Mouse (Mus musculus) cerebellum, adult 18-20 months (tissue): Measurements from ENCODE around the gene Ccnyl1.
A peak's percentile ranks its signal among the peaks of the same experiment; 100 is the strongest.
"Not testable (repeated sequence)": the region's sequence is repeated elsewhere in the genome, so short reads cannot be mapped to it uniquely, and the experiment has no call there.

Source experiments
- DNase-seq, 2 experiments: peaks; one replicate each; pipeline ENCODE4 v3.0.0; 2021

Gene Ccnyl1

DNA sequence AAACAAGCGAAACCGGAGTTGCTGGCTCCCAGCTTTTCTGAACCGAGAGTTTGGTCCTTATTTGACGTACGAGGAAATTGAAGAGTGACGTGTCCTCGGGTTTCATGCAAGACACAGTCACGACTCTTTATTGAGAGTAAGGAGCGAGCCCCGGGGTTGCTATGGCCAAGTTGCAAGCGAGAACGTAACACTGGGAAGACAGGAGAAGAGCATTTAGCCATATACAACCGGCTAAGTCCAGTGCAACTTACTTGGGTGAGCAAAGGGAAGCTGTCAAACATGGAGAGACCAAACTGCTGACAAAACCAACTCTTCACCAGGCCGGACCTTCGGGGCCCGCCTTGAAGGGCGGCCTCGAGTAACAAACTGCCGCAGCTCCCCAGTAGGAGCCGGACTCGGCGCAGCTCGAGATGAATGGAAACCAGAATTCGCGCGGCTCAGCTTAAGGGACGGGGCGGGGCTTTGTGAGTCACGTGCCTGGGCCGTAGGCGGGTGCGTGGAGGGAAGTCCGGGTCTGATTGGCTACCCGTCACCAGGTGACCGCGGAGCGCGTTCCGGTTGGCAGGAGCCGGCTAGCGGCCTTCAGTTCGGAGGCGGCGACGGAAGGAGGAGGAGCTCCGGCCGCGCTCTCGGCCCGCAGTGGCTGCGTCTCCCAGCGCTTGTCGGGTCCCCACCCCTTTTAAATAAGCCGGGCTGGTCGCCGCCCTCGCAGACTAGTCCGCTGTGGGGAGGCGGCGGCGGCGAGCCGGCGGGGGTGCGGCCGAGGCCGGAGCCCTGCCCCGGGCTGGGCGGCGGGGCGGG lies at the start of gene Ccnyl1:
Gene Ccnyl1, plus strand, starts transcription at position 243 of the 801 bp plus-strand sequence.
- peak; percentile 97 to 98 for DNase-seq

DNA sequence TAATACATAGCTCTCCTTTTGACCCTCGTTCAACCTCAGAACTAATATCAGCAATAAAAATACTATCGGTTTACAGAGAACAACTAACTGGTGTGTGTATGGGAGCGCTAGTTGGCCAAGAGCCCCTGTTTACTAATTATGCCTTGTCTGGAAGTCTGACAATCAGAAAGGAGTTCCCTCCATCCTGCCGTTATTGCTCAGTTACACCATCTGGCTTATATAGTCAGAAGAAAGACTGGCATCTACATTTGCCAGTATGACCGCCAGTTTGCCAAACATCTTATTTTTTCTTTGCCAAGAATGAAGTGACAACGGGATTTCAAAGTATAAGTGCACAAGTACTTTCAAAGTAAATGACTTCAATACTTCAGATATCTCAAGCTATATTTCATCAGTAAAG lies 49.2 kb upstream of the Ccnyl1 start:
- no peak for DNase-seq

DNA sequence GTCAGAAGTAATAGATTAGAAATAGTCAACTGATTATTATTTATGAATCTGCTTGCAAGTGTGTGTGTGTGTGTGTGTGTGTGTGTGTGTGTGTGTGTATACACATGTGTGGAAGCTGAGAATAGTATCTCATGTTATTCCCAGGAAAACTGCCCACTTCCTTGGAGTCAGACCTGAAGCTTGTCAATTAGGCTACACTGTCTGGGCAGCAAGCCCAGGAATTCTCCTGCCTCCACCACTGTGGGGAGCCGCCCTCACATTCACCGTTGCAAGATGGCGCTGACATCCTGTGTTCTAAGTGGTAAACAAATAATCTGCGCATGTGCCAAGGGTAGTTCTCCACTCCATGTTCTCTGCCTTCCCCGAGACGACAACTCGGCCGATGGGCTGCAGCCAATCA lies 47.7 kb upstream of the Ccnyl1 start:
- not testable (repeated sequence) for DNase-seq

DNA sequence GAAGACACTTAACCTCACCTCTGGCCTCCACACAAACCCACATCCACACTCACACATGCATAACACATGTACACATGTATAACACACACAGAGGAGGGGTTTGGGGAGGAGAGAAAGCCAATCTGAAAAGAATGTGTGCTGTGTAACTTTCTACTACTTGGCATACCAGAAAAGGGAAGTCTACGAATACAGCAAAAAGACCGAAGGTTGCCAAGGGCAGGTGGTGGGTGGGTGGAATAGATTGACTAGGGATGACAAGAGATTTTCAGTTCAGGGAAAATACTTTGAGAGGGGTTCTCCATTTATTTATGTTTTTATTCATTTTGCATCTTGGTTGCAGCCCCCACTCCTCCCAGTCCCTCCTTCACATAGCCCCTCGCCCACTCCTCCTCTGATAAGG lies 45.7 kb upstream of the Ccnyl1 start:
- no peak for DNase-seq

DNA sequence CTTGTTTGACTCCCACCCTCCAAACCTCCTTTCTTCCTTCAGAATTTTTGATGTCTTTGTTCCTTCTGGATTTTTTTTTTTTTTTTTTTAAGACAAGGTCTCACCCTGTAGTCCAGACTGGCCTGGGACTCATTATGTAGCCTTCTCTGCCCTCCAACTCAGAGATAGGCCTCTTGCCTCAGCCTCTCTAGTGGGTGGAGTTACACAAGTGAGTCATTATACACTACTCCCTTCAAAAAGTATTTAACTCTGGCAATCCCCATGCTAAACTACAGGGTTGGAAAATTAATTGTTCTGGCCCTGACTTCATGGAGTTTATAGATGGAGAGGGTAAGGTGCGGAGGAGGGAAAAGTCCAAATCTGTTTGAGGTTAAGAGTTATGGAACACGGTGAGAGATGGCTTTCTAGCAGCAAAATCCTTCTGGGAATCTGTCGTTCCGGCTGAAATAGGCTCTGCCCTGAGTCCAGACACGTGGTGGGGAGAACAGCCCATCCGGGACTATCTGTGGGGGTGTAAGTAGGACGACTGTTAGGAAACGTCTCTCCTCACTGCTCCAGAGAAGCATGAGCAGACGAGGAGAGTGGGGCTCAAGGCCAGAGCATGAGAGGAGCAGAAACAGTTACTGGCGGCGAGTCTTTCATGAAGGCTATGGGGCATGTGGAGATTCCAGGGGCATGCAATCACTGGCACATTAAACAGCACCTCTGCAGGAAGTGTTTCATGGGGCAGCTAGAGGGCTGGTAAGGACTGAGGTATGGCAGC lies 40.7 kb upstream of the Ccnyl1 start:
- DNase-seq, result no peak

DNA sequence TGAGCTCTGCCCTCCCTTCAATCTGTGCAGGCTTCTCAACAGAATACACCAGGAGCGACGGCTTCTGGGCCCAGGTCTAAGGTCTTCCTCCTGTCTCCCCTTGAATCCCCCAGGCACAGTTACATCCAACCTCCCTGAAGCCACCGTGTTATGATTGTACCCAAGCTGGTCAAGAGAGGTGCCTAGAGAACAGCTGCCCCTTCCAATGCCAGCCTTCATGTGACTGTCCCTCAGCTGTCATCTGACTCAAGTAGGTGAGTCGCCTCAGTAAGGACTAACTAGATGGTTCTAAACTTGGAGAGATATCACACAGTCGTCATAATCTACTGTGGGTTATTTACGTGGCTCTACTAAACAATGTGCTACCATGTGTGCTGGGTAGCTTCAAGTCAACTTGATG lies 36.6 kb upstream of the Ccnyl1 start:
- no peak for DNase-seq

DNA sequence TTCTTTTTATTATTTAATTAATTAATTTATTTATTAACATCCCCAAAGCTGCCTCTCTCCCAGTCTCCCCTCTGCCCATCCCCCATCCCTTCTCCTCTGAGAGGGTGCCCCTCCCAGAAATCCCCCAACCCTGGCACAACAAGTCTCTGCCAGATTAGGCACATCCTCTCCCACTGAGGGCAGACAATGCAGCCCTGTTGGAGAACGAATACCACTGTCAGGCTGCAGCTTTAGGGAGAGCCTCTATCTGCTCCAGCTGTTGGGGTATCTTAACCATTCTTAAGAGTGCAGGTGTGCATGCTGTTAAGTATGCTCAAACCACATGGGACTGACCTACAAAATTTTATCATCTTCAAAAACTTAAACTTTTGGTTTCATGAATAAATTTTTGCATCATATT lies 34.8 kb upstream of the Ccnyl1 start:
- no peak for DNase-seq

DNA sequence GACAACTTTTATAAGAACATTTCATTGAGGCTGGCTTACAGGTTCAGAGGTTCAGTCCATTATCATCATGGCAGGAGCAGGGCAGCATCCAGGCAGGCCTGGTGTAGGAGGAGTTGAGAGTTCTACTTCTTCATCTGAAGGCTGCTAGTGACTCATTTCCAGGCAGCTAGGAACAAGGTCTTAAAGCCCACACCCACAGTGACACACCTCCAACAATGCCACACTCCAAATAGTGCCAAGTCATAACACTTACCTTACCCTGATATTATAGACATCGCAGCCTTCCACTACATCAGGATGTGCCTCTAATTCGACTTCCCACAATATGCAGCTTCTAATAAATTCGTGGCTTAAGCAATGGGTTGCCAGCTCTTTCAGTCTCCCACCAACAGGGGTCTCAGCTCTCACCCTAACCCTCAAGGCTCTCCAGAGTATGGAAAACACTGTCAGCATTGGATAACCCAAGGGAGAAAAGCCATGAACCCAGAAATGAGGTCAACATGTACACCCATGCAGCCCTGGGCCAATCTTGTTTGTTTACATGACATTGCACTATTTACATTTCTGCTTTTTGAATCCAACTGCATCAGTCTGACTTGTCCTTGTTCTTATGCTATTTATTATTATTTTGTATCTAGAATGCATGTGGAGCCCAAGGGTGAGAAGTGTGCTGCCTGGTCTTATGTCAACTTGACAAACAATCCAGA lies 33.7 kb upstream of the Ccnyl1 start:
- no peak for DNase-seq

DNA sequence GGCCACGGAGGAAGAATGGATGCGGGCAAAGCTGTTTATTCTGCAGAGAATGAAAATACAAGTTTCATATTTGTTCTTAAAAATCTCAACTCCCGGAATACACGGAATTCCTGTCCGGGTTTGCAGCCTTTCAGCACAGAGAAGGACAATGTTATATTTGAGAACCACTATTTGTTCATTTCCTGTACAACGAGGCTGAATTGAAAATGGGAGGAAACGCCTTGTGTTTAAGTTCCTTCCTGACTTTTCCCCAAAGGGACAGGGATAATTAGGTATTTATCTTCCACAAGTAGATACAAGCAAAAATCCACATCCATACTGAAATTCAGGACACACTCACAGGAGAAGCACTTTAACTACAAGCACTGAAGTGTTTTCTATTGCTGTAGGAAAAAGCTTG lies 31.4 kb upstream of the Ccnyl1 start:
- DNase-seq, result no peak

DNA sequence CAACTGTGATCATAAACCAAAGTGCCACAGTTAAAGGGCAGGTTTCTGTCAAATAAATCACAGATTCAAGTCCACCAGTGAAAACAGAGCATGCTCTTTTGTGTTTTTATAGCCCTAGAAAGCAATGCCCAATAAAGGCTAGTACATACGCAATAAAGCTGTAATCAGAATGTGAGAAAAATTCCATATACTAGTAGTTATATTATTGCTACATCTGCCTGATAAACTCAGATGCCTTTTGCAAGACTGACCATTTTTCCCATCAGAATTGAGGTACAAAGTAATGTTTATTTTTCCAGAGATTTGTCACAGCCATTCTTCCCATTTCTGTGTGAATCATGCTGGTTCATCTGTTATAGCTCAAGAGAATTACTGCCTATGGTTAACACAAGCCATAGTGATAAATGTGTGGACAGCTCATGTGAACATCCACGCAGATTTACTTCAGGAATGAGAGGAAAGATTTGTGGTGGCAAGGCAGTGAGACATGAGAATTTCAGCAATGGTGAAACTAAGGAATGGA lies 23.1 kb upstream of the Ccnyl1 start:
- DNase-seq, result no peak

DNA sequence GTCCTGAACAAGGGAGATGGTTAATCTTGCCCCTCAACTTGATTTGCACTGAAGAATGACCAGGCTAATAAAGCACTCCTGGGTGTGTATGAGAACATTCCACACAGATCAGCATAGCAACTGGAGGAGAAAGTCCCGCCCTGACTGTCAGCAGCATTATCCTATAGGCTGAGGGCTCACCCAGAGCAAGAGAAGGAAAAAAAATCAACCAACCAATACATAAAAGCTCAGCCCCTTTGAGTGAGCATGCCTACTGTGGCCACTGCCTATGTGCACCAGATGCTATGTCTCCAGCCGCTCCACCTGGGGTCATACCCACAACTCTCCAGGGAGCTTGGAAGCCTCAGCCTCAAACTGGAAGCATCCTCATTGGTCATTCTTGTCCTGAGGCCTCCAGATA lies 20.8 kb upstream of the Ccnyl1 start:
- no peak for DNase-seq

DNA sequence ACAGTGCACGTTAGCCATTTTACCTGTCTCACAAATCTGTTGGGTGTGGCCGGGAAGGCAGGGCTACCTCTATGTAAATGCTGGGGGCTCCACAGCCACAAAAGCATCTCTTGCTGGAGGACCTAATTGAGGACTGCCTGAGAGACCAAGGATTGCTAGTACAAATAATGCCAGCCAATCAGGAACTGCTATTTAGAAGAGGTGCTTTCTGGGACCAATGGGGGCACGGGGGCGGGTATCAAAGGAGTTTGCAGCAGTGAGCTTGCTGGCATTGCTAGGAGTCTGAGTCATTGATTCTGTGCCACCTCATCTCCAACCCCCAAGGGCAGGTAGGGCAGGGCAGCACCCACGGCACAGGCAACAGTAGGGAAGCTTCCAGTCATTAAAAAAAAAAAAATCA lies 16.3 kb upstream of the Ccnyl1 start:
- DNase-seq, result no peak

DNA sequence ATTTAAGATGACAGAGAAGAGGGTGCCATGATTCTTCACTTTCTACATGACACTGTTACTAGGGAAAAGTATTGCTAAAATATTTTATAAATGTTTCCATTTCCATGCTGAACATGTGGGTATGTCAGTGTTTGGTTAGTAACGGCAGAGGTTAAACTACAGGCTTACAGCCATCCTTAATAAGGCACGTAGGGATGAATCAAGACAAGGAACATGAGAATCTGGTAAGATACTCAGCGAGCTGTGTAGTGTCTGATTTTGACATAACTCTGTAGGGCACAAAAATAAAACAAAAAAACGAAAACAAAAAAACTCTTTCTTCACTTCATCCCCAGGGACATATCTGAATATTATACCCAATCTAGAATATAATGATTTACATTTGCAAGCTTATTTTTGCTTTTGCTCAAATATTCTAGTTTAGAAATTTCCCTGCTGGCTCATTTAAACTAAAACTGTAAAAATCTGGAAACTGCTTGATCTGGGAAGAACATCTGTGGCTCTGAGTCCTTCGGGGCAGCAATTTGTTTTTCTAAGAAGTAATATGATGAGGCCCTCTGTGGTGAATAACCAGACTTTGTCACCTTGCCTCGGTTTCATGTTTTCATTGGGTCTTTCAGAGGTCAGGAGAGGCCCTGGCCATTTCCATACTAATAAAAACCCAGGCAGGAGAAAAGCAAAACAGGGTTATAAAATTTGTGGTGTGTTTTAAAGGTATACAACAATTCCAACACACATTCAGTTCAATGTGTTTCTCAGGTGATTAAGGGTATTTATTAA lies 14.0 kb upstream of the Ccnyl1 start:
- no peak for DNase-seq

DNA sequence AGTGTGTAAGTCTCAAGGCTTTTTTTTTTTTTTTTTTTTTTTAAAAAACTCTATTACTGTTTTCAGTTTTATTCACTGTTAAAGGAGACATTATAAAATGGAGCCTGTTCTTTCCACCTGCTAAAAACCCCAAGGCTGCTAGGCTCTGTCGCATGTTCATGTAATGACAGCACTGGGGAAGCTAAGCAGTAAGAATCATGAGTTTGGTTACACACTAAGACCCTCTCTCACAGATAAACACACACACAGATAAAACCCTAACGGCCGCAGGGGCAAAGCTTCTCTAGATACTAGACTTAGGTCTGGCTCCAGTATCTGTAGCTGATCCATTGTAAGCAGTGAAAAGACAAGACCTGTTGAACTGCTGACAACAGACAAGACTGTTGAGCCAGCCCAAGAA lies 8.8 kb upstream of the Ccnyl1 start:
- no peak for DNase-seq

DNA sequence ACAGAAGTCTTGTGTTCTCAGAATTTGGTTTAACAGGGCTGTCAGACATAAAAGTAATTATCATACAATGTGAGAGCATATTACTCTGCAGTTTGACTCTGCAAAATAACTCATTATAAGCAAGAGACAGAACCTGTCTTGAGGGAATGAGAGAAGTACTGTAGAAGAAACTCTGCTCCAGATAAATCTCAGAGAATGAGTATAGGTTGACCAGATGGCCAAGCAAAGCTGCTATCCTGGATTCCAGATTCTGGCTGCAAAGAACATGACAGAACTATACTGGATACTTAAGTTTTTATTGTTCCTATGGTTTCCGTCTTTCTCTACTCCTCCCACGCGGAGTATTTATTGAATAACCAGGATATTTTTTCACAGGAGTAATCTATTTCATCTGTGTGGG lies 7.2 kb upstream of the Ccnyl1 start:
- no peak for DNase-seq

DNA sequence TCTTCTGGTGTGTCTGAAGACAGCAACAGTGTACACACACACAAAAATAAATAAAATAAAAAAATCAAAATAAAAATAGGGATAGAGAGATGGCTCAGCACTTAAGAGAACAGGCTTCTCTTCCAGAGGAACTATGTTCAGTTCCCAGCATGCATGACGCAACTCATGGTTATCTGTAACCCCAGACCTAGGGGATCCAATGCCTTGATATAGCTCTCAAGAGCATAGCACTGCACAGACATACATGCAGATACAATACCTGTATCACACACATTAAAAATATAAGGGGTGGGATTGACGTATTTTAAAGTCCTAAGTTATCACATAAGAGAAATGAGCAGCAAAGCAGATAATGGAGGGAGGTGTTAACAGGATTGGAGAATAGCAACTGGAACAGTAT lies 5.8 kb upstream of the Ccnyl1 start:
- DNase-seq, result no peak

DNA sequence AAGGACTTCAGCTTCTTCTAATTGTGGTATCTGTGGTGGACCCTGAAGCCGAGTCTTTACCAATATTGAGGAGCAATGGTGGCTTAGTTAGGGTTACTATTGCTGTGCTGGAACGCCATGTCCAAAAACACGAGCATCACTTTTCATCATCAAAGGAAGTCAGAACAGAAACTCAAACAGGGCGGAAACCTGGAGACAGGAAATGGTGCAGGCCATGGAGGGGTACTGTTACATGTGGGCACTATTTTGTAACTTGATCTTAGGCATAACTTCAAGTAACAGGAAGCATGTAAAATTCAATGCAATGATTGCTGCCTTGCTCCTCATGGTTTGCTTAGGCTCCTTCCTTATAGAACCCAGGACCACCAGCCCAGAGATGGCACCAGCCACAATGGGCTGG lies 2.2 kb upstream of the Ccnyl1 start:
- no peak for DNase-seq

DNA sequence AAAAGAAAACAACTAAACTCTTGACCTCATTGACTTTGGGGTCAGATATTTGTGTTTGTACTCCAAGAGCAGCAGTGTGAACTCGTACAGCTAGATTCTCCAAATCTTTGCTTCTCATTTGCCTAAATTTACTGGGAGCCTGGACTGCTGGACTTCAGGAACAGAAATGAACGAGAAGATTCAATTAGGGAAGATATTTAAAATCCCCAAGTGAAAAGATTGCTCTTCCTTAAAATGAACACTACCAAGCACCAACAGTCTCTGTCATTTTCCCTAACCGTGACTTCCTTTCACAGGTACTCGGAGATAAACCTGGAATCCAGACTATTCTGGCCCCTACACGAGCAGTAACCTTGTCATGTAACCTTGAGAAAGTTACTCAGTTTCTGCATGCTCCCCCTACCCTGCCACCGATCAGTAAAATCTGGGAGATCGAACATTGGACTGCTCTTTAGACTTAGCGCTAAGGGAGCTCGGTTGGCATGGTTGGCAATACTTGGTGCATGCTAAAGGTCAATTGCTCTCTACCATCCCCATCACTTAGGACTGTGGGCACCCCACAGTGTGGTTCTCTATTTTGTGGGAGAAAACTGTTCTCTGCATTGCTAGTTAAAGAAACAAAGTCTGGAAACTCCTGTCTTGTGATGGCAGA lies 568 bp upstream of the Ccnyl1 start:
- peak; percentile 5 to 9 for DNase-seq

DNA sequence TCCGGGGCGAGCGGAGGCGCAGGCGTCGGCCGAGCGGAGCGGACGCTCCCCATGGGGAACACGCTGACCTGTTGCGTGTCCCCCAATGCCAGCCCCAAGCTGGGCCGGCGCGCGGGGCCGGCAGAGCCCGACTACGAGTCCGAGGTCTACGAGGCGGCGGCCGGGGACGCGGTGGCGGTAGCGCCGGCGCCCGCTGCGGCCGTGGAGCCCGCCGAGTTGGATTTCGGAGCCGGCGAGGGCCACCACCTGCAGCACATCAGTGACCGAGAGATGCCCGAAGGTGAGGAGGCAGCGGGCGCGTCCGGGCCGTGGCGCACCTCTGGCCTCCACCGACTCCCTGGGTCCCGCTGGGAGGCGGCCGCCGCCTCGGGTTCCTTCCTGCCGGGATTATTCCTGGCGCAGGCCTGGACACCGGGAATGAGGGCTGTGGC lies 881 bp downstream of the Ccnyl1 start:
- DNase-seq, result peak; percentile 42 to 70

DNA sequence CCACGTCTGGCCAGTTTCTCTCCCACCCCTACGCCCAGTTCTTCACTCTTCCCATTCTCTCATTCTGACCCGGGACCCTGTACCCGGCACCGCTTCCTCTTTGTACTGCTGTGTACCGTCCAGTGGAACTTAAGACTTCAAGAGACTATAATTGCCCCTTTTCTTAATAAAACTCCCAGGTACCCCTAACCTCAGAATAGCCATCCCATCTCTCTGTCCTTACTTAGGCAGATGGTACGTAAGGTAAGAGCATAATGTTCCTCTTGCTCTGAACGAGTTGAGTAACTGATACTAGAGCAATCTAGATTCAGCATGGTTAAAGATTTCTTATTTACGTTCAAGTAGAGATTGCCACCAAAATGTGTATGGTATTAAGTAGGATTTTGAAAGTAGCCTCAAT lies 1.3 kb downstream of the Ccnyl1 start:
- DNase-seq, result no peak

DNA sequence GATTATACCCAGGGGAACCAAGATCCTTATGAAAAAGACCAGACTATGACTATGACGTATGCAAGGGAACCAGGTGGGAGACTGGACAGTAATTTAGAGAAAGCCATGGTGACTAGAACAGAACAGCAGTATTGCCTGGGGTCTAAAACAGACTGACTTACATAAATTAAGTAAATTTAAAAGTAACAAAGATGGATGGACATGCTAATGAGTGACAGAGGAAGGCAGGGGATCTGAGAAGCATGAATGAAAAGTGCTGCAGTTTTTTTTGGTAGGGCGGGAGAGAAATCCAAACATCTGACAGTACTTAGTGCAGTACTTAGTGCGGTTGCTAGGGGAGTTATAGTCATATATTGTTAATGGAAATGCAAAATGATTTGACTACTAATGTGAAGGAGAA lies 4.9 kb downstream of the Ccnyl1 start:
- no peak for DNase-seq

DNA sequence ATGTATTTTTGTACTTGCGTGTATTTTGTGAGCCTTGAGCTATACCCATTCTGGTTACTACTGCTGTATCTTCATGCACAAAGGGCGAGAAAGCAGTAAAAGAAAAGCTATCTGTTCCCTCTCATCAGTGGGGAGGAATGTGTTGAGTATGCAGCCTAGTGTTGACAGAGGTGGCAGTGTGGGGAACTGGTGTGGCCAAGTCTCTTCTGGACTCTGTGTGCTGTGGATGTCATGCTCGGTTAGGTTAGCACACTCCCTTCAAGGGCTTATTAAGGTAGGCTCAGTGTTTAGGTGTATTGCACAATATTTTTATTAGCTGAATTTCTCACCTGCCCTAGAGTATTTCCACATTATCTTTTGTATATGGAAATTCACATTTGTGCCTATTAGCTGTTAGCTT lies 11.5 kb downstream of the Ccnyl1 start:
- DNase-seq, result no peak
